Mouse (Mus musculus): Measurements from ENCODE around the gene Shisa3. TPM values are rescaled to one million over a fixed set of nuclear protein-coding genes. Genes with fewer than 3 reads are reported as not detected.

Gene Shisa3
- polyA plus RNA-seq, 1 experiment, result 22.4 TPM

- Histone ChIP-seq H3K4me1 (ENCODE audit: control insufficient read depth, insufficient read depth, low read length) (no peaks in the 10 kb centered on the region), H3K36me3 (ENCODE audit: control insufficient read depth, insufficient read depth, low read length) (no peaks in the 10 kb centered on the region), H3K27ac (ENCODE audit: control insufficient read depth, insufficient read depth, low read depth, low read length) (no peak overlapping the region), H3K4me3 (ENCODE audit: control insufficient read depth, low read depth, low read length) (no peak overlapping the region), H3K27me3 (ENCODE audit: control insufficient read depth, insufficient read depth, low read length) (no peaks in the 10 kb centered on the region)
- no peak for TF ChIP-seq POLR2A (IDR thresholded peaks at IDR 0.05; ENCODE audit: control insufficient read depth, low read depth, low read length)
- no peak for TF ChIP-seq CTCF (IDR thresholded peaks at IDR 0.05; ENCODE audit: control insufficient read depth, insufficient read depth, insufficient replicate concordance, low read depth, low read length)
These were observed 39.3 kb downstream of the Shisa3 start for GRCm38 (mm10) chr5:67646756-67647529.

- H3K27me3 ChIP-seq (ENCODE audit: control insufficient read depth, insufficient read depth, low read length), result no peaks in the 10 kb centered on the region
- no peak overlapping the region for H3K27ac ChIP-seq (ENCODE audit: control insufficient read depth, insufficient read depth, low read depth, low read length)
- H3K4me1 ChIP-seq (ENCODE audit: control insufficient read depth, insufficient read depth, low read length), result no peaks in the 10 kb centered on the region
- no peak overlapping the region for H3K4me3 ChIP-seq (ENCODE audit: control insufficient read depth, low read depth, low read length)
- TF ChIP-seq POLR2A (IDR thresholded peaks at IDR 0.05; ENCODE audit: control insufficient read depth, low read depth, low read length), result no peak
- TF ChIP-seq CTCF (IDR thresholded peaks at IDR 0.05; ENCODE audit: control insufficient read depth, insufficient read depth, insufficient replicate concordance, low read depth, low read length), result peak; percentile 33; the same call in 1 of the 2 replicates
- H3K36me3 ChIP-seq (ENCODE audit: control insufficient read depth, insufficient read depth, low read length), result no peaks in the 10 kb centered on the region
These were observed 39.9 kb downstream of the Shisa3 start for GRCm38 (mm10) chr5:67647568-67647967.

- no peak overlapping the region for H3K4me3 ChIP-seq (ENCODE audit: control insufficient read depth, low read depth, low read length)
- no peak for TF ChIP-seq CTCF (IDR thresholded peaks at IDR 0.05; ENCODE audit: control insufficient read depth, insufficient read depth, insufficient replicate concordance, low read depth, low read length)
- TF ChIP-seq POLR2A (IDR thresholded peaks at IDR 0.05; ENCODE audit: control insufficient read depth, low read depth, low read length), result no peak
- no peaks in the 10 kb centered on the region for H3K27me3 ChIP-seq (ENCODE audit: control insufficient read depth, insufficient read depth, low read length)
- H3K4me1 ChIP-seq (ENCODE audit: control insufficient read depth, insufficient read depth, low read length), result no peaks in the 10 kb centered on the region
- H3K36me3 ChIP-seq (ENCODE audit: control insufficient read depth, insufficient read depth, low read length), result no peaks in the 10 kb centered on the region
- no peak overlapping the region for H3K27ac ChIP-seq (ENCODE audit: control insufficient read depth, insufficient read depth, low read depth, low read length)
These were observed 41.5 kb downstream of the Shisa3 start for GRCm38 (mm10) chr5:67649156-67649555.

GRCm38 (mm10) chr5:67650021-67650420, 42.3 kb downstream of the Shisa3 start:
- Histone ChIP-seq H3K4me3 (ENCODE audit: control insufficient read depth, low read depth, low read length) (no peak overlapping the region), H3K4me1 (ENCODE audit: control insufficient read depth, insufficient read depth, low read length) (no peaks in the 10 kb centered on the region), H3K36me3 (ENCODE audit: control insufficient read depth, insufficient read depth, low read length) (no peaks in the 10 kb centered on the region), H3K27me3 (ENCODE audit: control insufficient read depth, insufficient read depth, low read length) (no peaks in the 10 kb centered on the region), H3K27ac (ENCODE audit: control insufficient read depth, insufficient read depth, low read depth, low read length) (no peak overlapping the region)
- no peak for TF ChIP-seq POLR2A (IDR thresholded peaks at IDR 0.05; ENCODE audit: control insufficient read depth, low read depth, low read length)
- TF ChIP-seq CTCF (IDR thresholded peaks at IDR 0.05; ENCODE audit: control insufficient read depth, insufficient read depth, insufficient replicate concordance, low read depth, low read length), result no peak

GRCm38 (mm10) chr5:67652468-67652867, 44.8 kb downstream of the Shisa3 start:
- no peak overlapping the region for H3K27ac ChIP-seq (ENCODE audit: control insufficient read depth, insufficient read depth, low read depth, low read length)
- no peaks in the 10 kb centered on the region for H3K36me3 ChIP-seq (ENCODE audit: control insufficient read depth, insufficient read depth, low read length)
- TF ChIP-seq CTCF (IDR thresholded peaks at IDR 0.05; ENCODE audit: control insufficient read depth, insufficient read depth, insufficient replicate concordance, low read depth, low read length) (no peak), POLR2A (IDR thresholded peaks at IDR 0.05; ENCODE audit: control insufficient read depth, low read depth, low read length) (no peak)
- no peaks in the 10 kb centered on the region for H3K4me1 ChIP-seq (ENCODE audit: control insufficient read depth, insufficient read depth, low read length)
- no peak overlapping the region for H3K4me3 ChIP-seq (ENCODE audit: control insufficient read depth, low read depth, low read length)
- no peaks in the 10 kb centered on the region for H3K27me3 ChIP-seq (ENCODE audit: control insufficient read depth, insufficient read depth, low read length)

- Histone ChIP-seq H3K27me3 (ENCODE audit: control insufficient read depth, insufficient read depth, low read length) (no peaks in the 10 kb centered on the region), H3K27ac (ENCODE audit: control insufficient read depth, insufficient read depth, low read depth, low read length) (no peak overlapping the region), H3K36me3 (ENCODE audit: control insufficient read depth, insufficient read depth, low read length) (no peaks in the 10 kb centered on the region), H3K4me1 (ENCODE audit: control insufficient read depth, insufficient read depth, low read length) (no peaks in the 10 kb centered on the region), H3K4me3 (ENCODE audit: control insufficient read depth, low read depth, low read length) (no peak overlapping the region)
- TF ChIP-seq POLR2A (IDR thresholded peaks at IDR 0.05; ENCODE audit: control insufficient read depth, low read depth, low read length), result no peak
These were observed 45.9 kb downstream of the Shisa3 start for GRCm38 (mm10) chr5:67653543-67653942.

GRCm38 (mm10) chr5:67654572-67654971, 46.9 kb downstream of the Shisa3 start:
- no peaks in the 10 kb centered on the region for H3K36me3 ChIP-seq (ENCODE audit: control insufficient read depth, insufficient read depth, low read length)
- H3K4me1 ChIP-seq (ENCODE audit: control insufficient read depth, insufficient read depth, low read length), result no peaks in the 10 kb centered on the region
- TF ChIP-seq CTCF (IDR thresholded peaks at IDR 0.05; ENCODE audit: control insufficient read depth, insufficient read depth, insufficient replicate concordance, low read depth, low read length), result no peak
- TF ChIP-seq POLR2A (IDR thresholded peaks at IDR 0.05; ENCODE audit: control insufficient read depth, low read depth, low read length), result no peak
- no peaks in the 10 kb centered on the region for H3K27me3 ChIP-seq (ENCODE audit: control insufficient read depth, insufficient read depth, low read length)
- H3K27ac ChIP-seq (ENCODE audit: control insufficient read depth, insufficient read depth, low read depth, low read length), result no peak overlapping the region
- H3K4me3 ChIP-seq (ENCODE audit: control insufficient read depth, low read depth, low read length), result no peak overlapping the region
